Mouse (Mus musculus): ENCODE data around the gene Tnfaip3.

Gene Tnfaip3

DNA sequence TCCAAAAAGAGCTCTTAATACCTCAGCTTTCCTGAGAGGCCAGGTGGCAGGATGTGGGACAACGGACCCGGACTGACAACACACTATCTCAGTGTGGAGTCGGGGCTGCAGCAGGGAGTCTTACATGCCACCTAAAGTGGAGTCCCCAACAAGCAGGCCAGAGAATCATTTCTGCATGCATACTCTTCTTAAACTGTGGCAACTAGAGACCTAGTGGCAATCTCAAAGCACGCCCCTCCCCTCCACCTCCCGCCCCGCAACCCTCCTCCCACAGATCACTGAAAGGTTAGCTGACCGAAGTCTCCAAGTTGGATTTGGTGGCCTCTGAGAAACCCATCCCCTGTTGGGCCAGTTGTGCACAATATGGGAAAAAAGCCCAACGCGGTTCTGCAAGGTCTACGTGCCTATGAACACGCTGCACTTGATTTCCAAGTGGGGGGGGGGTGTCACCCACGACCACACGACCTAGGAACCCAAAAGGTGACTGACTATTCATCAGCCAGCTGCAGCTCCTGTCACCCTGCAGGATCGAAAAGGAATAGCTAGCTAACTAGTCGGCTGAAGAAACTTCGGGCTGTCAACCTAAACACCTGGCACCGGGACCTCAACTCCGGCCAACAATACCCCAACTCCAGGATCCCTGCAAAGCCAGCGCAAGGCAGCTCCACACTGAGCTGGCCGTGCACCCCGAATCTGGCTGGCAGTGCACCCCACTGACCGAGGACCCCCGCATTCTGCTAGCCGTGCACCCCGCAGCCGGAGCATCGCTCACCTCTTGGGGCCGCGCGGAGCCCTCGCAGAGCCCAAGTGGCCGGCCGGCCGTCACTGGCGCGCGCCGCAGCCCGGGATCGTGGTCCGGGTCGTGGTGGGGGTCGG lies 838 bp downstream of the Tnfaip3 start:
- peak; percentile 20 for DNase-seq (ENCODE audit: low read depth, low spot score)

DNA sequence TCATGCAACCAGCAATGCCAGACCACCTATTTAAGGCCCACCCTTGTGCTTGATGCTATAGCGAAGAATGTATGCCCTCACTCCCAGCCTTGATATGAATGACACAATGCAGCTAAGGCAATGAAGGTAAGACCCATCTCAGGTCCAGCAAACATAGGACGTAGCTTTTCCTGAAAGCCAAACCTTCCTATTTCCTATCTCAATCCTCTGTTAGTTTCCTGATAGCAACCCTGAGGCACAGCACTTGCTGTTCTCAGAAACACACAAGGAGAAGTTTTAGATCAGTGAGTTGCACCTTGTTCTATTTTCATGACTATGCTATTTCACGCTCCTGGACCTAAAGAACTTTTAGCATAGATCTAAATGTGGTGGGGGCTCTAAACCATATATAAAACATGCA lies 2.1 kb downstream of the Tnfaip3 start:
- no peak for DNase-seq (ENCODE audit: low read depth, low spot score)

GRCm38 (mm10) chr10:19012616-19013015 lies 2.8 kb downstream of the Tnfaip3 start:
- DNase-seq (ENCODE audit: low read depth, low spot score): no peak

DNA sequence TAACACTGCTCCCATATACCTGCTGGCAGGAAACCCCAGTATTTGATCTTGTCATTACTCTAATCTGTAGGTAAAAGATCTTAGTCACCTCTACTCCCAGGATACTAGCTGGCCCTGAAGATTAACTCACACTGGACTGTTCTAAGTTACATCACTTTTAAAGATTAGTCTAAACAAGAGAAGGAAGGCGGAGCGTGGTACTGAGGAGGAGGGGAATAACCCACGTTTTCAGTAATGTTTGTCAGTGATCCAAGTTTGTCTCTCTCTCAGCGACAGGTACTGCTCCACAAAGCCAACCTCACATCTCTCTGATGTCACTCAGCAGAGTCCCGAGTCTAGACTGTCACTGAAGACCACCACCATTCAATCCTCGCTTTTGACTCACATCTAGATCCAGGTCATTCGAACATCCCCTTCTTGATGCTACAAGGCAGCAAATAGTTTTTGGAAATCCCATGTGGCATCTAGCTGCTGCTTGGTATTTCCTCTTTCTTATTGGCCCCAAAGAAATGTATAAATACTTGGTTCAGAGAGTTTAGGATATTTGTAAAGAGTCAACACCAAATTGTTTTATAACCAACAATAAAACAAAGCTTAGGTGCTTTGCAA lies 3.5 kb downstream of the Tnfaip3 start:
- no peak for DNase-seq (ENCODE audit: low read depth, low spot score)

- no peak for DNase-seq (ENCODE audit: low read depth, low spot score)
Observed at GRCm38 (mm10) chr10:19010414-19010813, 5.0 kb downstream of the Tnfaip3 start.

GRCm38 (mm10) chr10:19009186-19009672 lies 6.2 kb downstream of the Tnfaip3 start:
- DNase-seq (ENCODE audit: low read depth, low spot score): no peak

DNA sequence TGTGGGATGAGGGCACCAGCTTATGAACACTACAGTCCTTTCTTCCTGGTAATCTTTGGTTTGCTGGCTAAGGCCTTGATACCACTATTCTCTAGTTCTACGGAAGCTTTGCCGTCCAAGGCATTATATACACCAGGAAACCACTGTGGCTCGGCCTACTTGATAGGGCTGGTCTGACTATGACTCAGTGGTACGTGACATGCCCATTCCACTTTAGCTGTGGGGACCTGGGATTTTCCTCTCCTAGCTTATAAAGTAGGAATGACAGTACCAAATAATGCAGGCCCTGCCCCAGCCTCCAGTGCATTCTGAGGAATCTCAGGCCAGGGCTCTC lies 6.9 kb downstream of the Tnfaip3 start:
- no peak for DNase-seq (ENCODE audit: low read depth, low spot score)

DNA sequence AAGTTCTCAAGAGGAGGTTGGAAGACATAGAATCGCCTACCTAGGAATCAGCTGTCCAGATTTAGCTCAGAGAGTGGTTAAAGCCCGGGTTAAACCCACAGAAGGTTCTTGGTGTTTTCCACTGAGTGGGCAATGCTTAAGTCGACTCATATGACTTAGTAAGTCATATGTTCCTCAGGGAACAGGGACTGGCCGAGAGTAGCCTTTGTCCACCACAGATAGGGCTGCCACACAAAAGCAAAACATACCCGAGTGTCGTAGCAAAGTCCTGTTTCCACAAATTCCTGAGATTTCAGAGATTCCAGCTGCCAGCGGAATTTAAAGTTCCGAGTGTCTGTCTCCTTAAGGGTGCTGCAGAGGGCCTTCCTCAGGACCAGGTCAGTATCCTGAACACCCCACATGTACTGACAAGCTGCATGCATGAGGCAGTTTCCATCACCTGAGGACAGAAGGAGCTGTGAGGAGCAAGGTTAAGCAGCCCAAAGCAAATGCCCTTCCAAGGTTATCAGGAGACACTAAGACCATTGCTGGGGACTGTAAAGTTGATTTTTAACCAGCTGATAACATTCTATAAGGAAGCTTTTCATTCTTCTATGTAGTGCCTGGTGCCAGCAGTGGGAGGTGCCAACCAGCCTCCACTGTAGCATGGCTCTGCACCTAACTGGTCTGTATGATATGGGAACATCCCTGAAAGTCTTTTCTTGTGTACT lies 7.4 kb downstream of the Tnfaip3 start:
- DNase-seq (ENCODE audit: low read depth, low spot score): no peak

GRCm38 (mm10) chr10:19002091-19002785 lies 13.2 kb downstream of the Tnfaip3 start:
- DNase-seq (ENCODE audit: low read depth, low spot score): no peak

GRCm38 (mm10) chr10:18999427-18999826 lies 16.0 kb downstream of the Tnfaip3 start:
- no peak for DNase-seq (ENCODE audit: low read depth, low spot score)

GRCm38 (mm10) chr10:18996331-18996730 lies 19.1 kb downstream of the Tnfaip3 start:
- no peak for DNase-seq (ENCODE audit: low read depth, low spot score)

DNA sequence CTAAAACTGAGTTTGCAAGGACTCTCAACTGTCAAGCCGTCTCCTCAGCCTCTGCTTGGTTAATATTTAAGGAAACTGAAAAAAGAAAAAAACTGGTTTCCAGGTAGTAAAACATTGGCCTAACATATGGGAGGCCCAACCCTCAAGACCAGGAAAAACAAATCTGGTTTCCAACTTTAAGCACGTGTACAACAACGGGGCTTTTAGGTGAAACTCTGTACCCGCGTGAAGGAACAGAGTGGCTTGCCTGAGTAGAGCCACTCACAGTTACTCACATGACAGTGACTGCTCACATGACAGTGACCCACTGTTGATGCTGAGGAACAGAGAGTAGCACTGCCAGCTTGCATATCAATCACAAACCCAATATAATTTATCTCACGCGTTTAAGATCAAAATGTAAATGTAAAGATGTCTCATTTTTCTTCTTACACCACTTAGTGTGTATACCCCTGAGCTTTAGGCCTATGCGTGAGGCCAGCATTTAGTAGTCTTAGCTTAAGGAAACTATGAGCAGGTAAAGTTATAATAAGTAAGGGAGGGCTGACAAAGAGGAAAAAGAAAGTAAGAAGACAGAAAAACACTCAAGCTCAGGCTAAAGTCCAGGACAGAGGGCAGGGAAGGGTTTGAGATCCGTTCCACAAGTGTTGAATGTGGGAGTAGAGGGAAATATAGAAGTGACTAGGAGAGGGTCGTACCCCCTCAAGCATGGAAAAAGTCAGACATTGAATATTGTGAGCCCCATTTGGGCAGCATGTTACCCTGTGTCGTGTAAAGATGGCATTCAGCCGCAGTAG lies 19.8 kb downstream of the Tnfaip3 start:
- no peak for DNase-seq (ENCODE audit: low read depth, low spot score)

- no peak for DNase-seq (ENCODE audit: low read depth, low spot score)
Observed at GRCm38 (mm10) chr10:18992971-18993370, 22.5 kb downstream of the Tnfaip3 start.

GRCm38 (mm10) chr10:18991057-18991456 lies 24.4 kb downstream of the Tnfaip3 start:
- DNase-seq (ENCODE audit: low read depth, low spot score): no peak

DNA sequence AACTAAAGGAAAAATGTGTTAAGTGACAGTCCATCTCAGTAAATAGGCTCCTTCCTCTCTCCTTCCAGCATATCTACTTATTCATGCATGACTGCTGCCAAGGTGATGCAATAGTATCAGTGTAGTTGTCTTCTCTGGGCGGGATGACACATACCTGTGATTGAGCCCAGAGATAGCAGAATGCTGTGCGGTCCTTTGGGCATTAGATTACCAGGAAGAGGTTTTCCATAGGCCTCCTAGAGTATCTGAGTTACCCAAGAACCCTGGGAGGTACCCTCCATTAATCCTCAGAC lies 27.6 kb downstream of the Tnfaip3 start:
- DNase-seq (ENCODE audit: low read depth, low spot score): no peak

- no peak for DNase-seq (ENCODE audit: low read depth, low spot score)
Observed at GRCm38 (mm10) chr10:18987046-18987906, 28.2 kb downstream of the Tnfaip3 start.

DNA sequence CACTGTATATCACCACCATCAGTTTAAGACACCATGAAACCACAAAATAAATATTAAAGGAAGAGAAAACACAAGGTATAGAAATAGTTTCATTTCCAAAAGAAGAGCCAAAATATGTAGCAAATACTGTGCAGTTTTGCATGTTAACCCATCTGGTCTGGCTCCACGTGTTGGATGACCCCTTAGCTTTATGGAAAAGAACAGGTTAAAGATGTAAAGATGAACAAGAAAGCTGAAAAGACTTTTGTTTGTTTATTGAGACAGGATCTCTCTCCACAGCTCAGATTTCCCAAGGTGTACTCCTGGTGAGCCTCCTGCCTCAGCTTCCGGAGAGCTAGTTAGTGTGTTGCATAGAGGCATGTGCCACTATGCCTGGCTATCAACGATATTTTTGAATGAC lies 29.9 kb downstream of the Tnfaip3 start:
- DNase-seq (ENCODE audit: low read depth, low spot score): no peak

DNA sequence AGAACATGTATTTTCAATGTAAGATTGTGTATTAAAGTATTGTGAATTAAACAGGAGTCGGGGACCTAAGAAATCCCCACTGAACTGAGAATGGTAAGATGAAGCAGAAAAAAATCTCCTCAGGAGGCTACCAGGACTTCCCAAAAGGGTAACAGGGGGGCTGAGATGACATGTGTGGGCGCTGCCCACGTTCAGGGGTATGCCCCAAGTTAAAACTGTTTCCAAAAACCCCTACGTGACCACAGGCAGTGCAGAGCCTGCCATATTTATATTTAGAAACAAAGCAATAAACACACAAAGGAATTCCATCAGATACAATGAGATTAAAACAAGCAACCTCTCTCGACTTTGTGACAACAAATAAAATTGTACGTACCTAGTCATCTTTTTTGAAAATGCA lies 31.9 kb downstream of the Tnfaip3 start:
- no peak for DNase-seq (ENCODE audit: low read depth, low spot score)

- no peak for DNase-seq (ENCODE audit: low read depth, low spot score)
Observed at GRCm38 (mm10) chr10:18974486-18974885, 41.0 kb downstream of the Tnfaip3 start.

- no peak for DNase-seq (ENCODE audit: low read depth, low spot score)
Observed at GRCm38 (mm10) chr10:18966893-18967292, 48.6 kb downstream of the Tnfaip3 start.

All from retina, postnatal 7 days (tissue).